Mouse (Mus musculus): ENCODE measurements around the gene Runx1.

Gene Runx1

DNA sequence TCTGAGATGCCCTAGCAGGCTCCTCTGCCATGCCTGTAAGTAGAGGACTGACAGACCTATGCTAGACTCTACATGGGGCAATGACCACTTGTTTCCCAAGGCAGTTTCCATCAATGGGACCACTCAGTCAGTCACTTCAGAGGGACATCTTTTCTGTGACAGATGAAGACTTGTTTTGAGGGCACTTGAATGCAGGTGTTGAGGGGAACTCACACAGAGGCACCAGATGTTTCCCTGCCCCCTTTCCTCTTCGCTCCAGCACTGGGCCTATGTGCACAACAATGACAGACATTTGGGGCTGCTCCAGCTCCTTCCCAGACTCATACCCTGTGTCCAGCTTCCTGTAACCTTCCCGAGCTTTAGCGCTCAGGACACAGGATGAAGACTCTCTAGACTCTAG lies 65.9 kb downstream of the Runx1 start:
- in situ Hi-C loops (cut with MboI; ENCODE audit: unreplicated experiment in 2 of 2), result no loop called here

DNA sequence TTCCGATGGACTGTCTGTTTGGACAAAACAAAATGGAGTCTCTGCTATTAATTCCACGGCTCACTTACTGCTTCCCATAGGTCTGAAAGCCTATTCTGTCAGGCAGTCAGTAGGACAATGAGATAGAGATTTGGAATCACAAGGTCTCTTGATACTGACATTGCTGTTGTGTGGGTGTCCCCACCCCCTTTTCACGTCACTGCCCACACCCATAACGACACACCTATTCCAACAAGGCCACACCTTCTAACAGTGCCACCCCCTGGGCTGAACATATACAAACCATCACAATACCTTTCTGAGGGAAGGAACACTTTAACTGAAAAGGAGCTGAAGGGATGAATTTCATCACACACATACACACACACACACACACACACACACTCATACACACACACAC lies 68.4 kb downstream of the Runx1 start:
- in situ Hi-C loops (cut with MboI; ENCODE audit: unreplicated experiment in 2 of 2), result no loop called here

DNA sequence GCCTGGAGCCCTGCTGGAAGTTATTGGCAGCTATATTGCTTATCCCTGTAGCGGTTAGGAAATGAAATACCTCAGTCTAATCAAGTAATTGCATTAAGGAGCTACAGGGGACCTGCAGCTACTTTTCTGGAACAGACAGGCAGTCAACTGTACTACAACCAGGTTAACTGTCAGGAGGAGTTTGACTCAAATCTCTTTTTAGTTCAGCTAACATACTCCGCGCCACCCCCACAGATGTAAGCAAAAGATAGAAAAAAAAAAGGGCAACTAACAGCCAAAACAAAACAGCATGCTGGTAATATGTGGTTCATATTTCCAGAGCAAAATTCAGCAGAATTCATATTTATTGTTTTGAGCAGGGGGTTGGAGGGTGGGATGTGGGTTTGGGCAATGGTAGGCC lies 72.0 kb downstream of the Runx1 start:
- in situ Hi-C loops (cut with MboI; ENCODE audit: unreplicated experiment in 2 of 2), result no loop called here

DNA sequence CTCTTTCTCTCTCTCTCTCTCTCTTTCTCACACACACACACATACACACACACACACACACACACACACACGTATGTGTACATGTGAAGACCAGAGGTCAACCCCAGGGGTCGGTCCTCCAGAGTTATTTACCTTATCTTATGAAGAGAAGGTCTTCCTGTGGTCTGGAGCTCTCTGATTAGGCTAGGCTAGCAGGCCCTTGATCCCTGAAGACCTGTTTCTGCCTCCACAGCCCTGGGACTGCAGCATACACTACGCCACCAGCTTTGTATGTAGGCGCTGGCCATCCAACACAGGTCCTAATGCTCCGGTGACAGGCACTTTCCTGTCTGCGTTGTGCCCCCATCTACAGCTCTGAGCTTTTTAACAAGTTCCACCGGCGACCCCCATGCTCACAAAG lies 72.8 kb downstream of the Runx1 start:
- in situ Hi-C loops (cut with MboI; ENCODE audit: unreplicated experiment in 2 of 2), result no loop called here

DNA sequence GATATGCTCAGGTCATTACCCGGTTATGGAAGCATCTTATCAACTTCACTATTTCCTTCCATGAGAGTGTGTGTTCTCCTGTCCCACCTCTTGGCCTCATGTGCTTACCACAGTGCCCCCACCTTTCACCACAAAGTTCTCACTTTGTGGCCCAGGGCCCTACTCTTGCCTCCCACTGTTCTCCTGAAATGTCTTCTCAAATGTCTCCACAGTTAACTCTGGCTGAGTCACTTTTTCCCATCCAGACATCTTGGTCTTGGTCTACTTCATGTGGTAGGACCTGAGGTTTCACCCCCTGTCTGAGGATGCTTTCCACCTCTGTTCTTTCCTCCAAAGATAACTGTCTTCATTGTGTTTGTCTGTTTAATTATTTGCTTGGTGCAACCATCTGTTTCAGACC lies 77.7 kb downstream of the Runx1 start:
- in situ Hi-C loops (cut with MboI; ENCODE audit: unreplicated experiment in 2 of 2), result no loop called here

DNA sequence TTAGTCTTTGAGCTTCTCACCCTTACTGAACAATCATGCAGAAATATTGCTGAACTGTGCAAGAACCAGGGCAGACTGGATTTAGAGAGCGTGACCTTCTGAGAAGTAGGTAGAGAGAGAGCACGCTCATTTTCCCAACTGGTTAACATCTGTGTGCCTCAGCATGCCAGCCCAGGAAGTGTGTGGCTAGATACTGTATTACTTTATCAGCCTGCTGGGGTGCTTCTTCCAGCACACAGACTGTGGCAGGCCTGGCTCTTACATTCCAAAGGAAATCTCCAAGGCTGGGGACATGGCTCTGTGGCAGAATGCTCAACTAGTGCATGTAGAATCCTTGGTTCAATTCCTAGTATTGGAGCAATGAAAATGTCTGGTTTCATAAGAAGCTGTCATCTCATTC lies 78.9 kb downstream of the Runx1 start:
- in situ Hi-C loops (cut with MboI; ENCODE audit: unreplicated experiment in 2 of 2), result no loop called here

DNA sequence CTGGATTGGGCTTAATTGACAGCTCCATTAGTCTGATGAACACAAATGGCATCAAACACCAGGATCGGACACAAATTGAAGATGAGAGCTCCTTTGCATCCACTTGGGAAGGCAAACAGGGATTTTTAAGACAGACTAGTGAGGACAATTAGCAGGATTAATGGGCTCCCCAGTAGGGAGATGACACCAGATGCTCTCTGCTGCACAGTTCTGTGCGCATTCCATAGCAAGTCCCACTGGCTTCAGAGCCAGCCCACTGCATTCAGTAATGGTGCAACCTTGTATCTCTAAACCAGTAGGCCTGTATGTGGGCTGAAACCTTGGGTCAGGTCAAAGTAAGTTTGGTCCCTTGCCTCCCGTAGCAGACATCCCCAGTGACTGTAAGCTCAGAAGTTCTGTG lies 80.7 kb downstream of the Runx1 start:
- in situ Hi-C loops (cut with MboI; ENCODE audit: unreplicated experiment in 2 of 2), result no loop called here

DNA sequence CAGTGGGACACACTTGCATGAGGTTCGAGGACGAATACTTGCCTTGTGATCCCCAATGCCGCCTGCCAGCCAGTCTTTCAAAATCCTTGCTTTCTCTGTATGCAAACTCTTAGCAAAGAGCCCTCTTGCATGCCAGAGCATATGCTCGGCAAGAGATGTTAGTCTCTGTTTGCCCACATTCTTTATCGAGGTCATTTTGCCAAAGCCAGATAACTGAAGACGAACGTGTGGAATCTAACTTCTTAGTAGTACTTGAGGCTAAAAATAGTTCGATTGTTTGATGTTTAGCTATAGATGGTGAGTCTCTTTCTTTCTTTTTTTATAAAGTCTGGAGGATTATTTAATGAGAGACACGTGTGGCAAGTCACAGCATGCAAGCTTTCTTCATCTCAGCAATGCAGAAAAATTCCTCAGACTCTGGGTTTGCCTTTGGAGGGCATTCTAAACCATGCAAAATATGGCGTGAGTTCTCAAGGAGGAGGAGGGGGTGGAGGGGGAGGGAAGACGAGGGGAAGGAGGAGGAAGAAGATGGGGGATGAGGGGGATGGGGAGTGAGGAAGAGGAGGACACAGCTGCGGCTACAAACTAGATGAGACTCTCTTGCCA lies 81.7 kb downstream of the Runx1 start:
- in situ Hi-C loops (cut with MboI; ENCODE audit: unreplicated experiment in 2 of 2), result no loop called here

DNA sequence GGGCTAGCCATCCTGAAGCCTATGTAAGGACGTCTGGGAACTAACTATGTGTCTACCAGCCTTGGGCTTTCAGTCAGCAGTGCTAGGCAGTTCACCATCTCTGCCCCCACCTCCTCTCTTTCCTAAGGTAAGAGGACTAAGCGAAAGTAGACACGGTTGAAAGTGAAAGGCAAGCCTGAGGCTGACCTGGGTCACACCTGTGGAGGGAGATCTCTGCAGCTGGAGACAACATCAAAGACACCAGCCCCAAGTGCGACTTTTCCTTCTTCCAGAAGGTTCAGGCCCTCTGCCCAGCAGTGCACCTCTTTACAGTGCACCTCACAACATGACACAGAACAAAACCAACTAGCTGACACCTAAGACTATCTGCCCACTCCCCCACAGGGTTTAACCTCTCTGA lies 82.2 kb downstream of the Runx1 start:
- in situ Hi-C loops (cut with MboI; ENCODE audit: unreplicated experiment in 2 of 2), result no loop called here

DNA sequence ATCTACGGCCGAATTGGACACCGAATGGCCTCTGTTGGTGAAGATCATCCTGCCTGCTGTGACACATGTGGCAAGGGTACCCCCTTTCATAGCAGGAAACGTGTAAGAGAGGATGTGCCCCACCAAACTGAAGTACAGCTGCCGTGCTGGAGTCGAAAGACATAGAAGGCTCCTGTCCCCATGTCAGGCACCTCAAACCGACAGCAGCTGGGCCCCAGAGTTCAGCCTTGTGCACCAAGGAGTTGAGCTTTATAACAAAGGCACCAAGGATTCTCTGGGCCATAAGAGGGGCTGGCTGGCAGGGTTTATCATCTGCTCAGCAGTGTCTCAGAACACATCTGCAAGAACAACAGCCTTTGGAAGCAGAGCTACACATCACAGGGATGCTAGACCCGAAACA lies 84.6 kb downstream of the Runx1 start:
- in situ Hi-C loops (cut with MboI; ENCODE audit: unreplicated experiment in 2 of 2), result no loop called here

DNA sequence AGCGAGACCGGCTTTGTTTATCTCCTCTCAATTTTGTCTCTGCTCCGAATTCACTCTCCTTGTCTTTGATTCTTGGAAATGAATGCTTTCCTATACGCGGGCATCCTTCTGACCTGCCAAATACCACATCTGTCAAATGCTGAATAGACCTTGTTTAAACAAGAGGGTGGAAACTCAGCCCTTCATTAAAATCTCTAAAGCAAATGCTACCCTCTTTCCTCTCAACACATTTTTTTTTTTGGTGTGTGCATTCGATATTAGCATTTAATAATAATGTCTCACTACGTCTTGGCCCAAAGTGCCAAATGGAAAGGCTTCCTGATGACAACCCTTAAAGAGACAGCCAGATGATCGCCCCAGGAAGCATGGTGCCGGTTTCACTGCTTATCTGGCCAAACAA lies 85.4 kb downstream of the Runx1 start:
- in situ Hi-C loops (cut with MboI; ENCODE audit: unreplicated experiment in 2 of 2), result no loop called here

DNA sequence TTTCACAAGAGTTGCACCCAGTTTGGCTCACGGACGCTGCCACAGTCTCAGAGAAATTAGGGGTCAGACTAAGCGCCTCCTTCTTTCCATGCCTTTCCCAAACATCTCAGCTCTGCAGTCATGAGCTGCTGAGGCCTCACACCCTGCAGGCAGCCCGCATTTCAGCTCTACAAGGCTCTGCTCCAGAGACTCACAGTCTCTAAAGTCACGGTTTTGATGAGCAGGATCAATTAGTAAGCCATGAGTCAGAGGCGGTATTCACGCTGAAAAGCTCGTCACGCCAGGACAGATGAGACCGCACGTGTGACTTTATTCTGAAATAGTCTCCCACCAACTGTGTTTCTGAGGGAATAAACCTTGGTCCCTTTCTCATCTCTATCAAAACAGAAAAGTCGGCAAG lies 86.0 kb downstream of the Runx1 start:
- in situ Hi-C loops (cut with MboI; ENCODE audit: unreplicated experiment in 2 of 2), result no loop called here

DNA sequence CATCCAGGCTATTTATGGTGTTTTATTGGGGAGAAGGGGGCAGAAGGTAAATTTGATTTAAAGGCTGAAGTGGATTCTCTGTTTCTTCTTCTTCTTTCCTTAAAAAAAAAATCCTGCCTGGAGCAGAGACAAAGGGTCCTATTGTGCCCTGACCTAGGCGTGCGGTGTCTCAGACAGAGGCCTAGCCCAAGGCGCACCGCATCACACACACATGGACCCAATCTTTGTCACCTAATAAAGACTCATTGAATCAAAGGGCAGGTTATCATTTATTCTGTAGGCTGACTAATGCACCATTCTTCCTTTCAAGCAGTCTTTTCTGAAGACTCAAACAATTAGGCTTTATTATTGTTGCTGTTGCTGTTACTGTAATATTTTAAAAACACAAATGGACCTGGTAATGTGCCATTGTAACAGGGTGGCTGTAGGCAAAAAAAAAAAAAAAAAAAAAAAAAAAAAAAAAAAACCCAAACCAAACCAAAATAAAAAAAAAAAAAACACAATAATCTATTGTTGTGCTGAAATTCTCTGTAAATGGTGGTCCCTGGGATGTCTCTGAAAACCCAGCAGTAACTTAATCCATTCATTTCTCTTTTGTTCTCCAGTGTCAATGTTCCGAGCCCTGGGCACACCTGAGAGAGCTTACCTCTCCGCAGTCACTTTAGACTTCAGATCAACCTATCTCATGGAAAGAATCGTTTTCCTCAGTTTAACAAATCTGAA lies 86.7 kb downstream of the Runx1 start:
- in situ Hi-C loops (cut with MboI; ENCODE audit: unreplicated experiment in 2 of 2), result no loop called here

DNA sequence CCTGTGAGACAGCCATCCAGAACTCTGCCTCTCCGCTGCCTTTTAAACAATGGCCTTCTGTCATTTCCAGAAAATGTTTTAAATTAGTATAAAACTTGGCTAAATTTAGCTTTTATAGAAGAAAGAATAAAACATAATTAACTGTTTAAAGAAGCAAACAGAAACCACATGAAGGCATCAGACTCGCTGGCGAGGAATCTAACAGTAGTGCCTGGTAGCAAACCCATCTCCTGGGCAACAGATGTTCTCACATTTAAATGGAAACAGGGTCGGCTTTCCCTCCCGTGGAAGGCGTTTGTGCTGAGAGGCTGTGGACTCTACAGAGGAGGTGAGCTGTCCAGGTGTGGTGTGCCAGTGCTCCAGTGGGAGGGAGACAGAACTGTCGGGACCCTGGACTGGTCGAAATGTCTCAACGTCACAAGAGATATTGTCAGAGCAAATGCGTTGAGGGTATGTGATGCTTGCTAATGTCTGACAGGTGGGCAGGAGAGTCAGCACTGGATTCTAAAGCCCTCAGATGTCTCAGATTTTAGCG lies 87.4 kb downstream of the Runx1 start:
- in situ Hi-C loops (cut with MboI; ENCODE audit: unreplicated experiment in 2 of 2), result no loop called here

DNA sequence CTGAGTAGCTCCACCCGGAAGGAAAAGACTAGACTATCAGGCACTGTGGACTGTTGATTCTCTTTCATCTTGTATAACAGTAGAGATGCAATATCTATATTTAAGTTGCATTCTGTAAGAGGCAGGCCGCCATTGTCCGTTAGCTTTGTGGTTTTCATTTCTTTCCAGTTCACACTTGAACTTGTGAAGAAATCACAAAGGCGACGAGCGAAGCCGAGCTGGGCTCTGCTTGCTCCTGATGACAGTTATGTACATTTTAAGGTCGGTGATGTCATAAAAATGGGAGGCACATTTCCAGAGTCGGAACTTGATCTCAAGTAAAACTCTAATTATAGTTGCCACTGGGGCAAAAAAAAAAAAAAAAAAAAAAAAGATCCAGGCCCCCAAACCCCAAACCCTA lies 99.1 kb downstream of the Runx1 start:
- in situ Hi-C loops (cut with MboI; ENCODE audit: unreplicated experiment in 2 of 2), result no loop called here

DNA sequence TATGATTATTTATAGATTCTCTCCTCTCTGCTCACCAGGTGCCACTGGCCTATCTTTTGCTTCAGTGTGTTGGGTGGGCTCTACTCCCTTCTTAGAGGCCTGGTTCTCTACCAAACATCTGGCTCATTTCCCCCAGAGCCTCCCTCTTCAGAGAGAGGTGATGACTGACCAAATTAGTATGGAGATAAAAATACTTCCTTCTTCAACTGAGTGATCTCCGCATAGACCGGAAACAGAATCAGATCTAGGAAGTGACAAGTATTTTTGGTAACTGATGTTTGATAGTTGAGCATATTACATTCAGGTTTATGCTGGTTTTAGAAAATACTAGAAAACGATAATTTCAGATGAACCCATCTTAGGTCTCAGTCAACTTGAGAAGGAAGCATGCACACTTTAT lies 101.4 kb downstream of the Runx1 start:
- in situ Hi-C loops (cut with MboI; ENCODE audit: unreplicated experiment in 2 of 2), result no loop called here

DNA sequence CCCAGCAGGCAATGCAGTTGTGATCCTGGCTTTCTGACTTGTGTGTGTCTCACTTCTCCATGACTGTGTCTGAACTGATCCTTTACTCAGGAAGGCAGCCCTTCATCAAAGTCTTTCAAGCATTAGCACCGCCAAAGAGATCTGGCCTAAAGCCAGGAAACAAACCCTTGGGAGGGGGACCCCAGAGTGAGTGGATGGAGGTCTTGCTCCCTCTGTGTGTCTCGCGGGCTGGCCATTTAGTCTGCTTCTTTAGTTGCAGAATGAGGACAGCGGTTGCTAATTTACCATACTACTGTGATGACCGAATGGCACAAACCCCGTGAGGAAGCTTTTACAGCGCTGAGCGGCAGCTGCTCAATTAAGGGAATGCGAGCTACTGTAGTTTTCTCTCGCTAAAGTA lies 105.3 kb downstream of the Runx1 start:
- in situ Hi-C loops (cut with MboI; ENCODE audit: unreplicated experiment in 2 of 2), result no loop called here

DNA sequence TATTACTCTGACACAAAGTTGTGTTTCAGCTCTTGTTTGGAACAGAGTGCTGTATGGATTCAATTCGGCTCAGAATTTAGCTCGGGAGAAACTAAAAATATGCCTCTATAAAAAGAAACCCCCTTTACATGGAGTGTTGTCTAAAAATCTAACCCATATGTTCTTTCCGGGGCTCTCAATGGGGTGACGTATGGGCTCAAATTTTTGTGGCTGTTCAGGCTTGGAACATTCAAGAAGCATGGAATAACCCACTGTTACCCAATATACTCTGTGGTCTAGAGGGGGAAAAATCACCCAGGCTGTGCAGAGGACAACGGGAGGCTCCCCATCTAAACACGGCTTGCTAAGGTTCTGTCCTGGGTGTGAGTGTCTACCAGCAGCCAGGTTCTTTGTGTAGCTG lies 106.2 kb downstream of the Runx1 start:
- in situ Hi-C loops (cut with MboI; ENCODE audit: unreplicated experiment in 2 of 2), result no loop called here

DNA sequence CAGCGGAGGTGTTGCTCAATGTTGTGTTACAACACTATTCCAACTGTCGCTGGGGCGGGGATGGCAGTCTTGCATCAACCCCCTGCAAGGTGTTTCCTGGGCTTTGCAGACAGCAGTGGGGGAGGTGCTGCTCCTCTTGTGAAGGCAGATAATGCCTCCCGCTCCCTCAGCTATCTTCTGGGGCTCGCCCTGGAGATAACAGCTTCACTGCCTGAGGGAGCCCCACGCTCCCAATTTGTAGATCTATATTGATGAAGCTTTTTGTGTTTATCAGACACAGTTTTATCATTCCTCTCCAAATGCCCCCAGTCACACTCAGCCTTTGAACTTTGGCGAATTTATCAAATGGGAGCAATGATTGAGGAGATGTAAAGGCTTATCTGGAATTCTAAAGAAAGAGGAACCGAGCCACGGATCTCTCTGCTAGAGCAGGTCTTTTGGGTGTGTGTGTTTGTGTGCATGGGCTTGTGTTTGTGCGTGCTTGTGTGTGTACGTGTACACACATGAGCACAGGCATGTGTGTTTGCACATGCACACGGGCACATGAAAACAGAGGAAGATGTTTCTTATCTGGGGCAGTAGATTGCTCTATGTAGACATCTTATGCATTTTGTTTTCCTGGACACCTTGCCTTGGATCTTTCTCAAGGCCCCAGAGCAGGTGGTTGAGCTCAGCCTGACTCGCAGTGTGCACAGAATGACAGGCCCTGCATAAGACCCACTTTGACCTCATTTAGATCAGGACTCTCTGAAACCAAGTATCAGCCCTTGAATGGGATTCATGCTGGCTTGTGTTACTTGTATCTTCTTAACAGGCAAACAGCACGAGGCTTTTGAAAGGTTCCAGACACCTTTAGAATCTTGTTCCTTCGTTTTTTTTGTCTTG lies 110.1 kb downstream of the Runx1 start:
- in situ Hi-C loops (cut with MboI; ENCODE audit: unreplicated experiment in 2 of 2), result no loop called here

DNA sequence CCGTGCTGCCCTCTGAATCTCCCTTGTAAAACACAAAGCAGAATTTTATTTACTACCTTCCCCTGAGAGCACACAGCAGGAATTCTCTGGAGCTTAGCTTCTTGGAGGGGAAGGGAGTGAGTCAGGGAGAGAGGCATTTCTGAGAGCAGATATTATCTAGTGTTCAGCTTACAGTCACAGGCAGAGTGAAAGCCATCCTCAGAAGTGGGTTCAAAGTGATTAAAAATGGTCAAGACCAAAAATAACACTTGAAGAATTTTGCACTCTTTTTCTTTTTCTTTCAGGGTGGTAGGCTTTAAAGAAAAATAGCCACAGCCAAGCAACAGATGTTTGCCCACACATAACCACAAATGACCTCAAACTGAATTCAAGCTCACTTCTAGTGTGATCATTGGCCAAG lies 115.8 kb downstream of the Runx1 start:
- in situ Hi-C loops (cut with MboI; ENCODE audit: unreplicated experiment in 2 of 2), result no loop called here

DNA sequence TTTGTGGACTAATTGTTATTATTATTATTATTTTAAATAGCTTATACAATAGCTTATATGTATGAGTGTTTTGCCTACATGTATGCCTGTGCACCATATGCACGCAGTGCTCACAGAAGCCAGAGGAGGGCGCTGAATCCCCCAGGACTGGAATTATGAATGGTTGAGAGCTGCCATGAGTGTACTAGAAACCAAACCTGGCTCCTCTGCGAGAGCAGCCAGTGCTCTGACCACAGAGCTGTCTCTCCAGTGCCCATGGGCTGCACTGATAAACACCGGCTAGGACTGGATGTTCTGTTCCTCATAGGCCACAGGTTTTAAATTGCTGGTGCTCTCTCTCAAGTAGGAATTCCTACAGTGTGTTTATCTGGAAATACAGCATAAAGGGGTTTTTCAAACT lies 117.2 kb downstream of the Runx1 start:
- in situ Hi-C loops (cut with MboI; ENCODE audit: unreplicated experiment in 2 of 2), result no loop called here

DNA sequence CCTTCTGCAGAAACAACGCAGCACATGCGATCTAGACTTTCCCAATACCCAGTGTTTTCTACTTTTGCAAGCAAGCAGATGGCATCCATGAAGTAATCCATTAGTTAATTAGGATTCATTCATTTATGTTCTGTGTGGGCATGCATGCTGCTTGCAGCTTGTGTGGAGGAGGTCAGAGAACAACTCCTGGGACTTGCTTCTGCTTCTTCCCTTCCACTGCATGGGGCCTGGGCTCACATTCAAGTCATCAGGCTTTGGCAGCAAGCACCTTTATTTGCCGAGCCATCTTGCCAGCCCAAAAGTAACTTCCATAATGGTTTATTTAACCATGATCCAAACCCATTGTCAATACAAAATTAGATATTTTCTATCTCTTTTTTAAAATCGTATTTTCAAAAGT lies 118.2 kb downstream of the Runx1 start:
- in situ Hi-C loops (cut with MboI; ENCODE audit: unreplicated experiment in 2 of 2), result no loop called here

Measured in v-Abl transformed pro-B cells (cell line).